Mouse (Mus musculus) thymus, adult 2 months (tissue): ENCODE measurements around the gene Slc22a16. TPM values are rescaled to one million over a fixed set of nuclear protein-coding genes. Genes with fewer than 3 reads are reported as not detected.

Experiments used
- DNase-seq: peaks from one replicate; pipeline ENCODE4 v3.0.0; 2021
- H3K27ac ChIP-seq: fragments of 200-500 bp; 2 replicates; pipeline ENCODE4 v1.5.1; 2012; ENCODE audit warnings: low read length, control low read depth; ENCODE audit not compliant: control insufficient read depth, insufficient read depth
- H3K27me3 ChIP-seq: fragments of 200-500 bp; 2 replicates; pipeline ENCODE4 v1.6.1; 2012; ENCODE audit warnings: mild to moderate bottlenecking, low read length, moderate library complexity, mixed read lengths; ENCODE audit not compliant: control insufficient read depth, insufficient read depth
- H3K36me3 ChIP-seq: fragments of 200-500 bp; 2 replicates; pipeline ENCODE4 v1.6.1; 2012; ENCODE audit warnings: mild to moderate bottlenecking, low read length, moderate library complexity; ENCODE audit not compliant: control insufficient read depth, insufficient read depth
- H3K4me1 ChIP-seq: fragments of 200-500 bp; replicated peaks from 2 replicates; pipeline ENCODE4 v1.6.1; 2012; ENCODE audit warnings: low read length; ENCODE audit not compliant: control insufficient read depth, insufficient read depth
- H3K4me3 ChIP-seq: fragments of 200-500 bp; 2 replicates; pipeline ENCODE4 v1.5.1; 2012; ENCODE audit warnings: mild to moderate bottlenecking, low read length, control low read depth, moderate library complexity; ENCODE audit not compliant: control insufficient read depth, insufficient read depth
- CTCF ChIP-seq: fragments of 200-500 bp; IDR thresholded peaks from 2 replicates; pipeline ENCODE4 v1.5.1; 2012; ENCODE audit warnings: mild to moderate bottlenecking, control low read depth, low read length, moderate library complexity, borderline replicate concordance; ENCODE audit not compliant: control insufficient read depth, poor library complexity, insufficient read depth; ENCODE audit errors: extremely low read depth
- POLR2A ChIP-seq: fragments of 200-500 bp; IDR thresholded peaks from 2 replicates; pipeline ENCODE4 v1.6.1; 2012; ENCODE audit warnings: mild to moderate bottlenecking, low read length, control low read depth, moderate library complexity; ENCODE audit not compliant: control insufficient read depth, poor library complexity, insufficient read depth; ENCODE audit errors: extremely low read depth
- WGBS: fragments of 180-500 bp; shearing (Covaris S2); methylation state at CpG from one replicate; pipeline ENCODE4 v1.1.7; 2018; 5-methylcytosine and 5-hydroxymethylcytosine counted together
- polyA plus RNA-seq: library from polyadenylated mRNA; depleted of rRNA; stranded (reverse); fragments of >200 nt; gene quantifications from 2 replicates; pipeline ENCODE4 v1.2.3, GENCODE M21; 2012; rRNA removed

Gene Slc22a16
- not detected in 2 replicates for polyA plus RNA-seq

DNA sequence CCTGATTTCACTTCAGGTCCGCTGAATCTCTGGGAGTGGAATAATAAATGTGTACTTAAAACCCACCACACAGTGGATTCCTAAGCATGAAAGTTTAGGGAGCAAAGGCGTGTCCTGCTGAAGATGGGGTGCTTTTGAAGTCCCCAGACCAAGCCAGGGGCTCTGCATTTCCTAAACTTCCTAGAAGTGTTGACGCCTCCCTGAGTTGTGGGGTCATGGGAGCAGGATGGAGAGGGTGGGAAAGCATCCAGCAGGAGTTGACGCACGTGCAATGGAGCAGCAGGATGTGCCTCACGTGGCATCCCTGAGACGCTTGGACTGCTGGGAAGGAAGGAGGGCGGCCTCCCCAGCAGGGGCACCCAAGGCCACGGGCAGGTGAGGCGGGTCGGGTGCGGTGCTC is at the start of gene Slc22a16:
TSS of gene Slc22a16 (plus strand) at position 301 of the 400 bp plus-strand sequence.
- Histone ChIP-seq H3K36me3 (no peaks in the 10 kb centered on the region), H3K27me3 (no peaks in the 10 kb centered on the region), H3K27ac (no peak within 1 kb of the TSS), H3K4me3 (no peak within 1 kb of the TSS), H3K4me1 (no peaks in the 10 kb centered on the region)
- WGBS: 97% methylated on average over 12 of the region's 12 CpGs
- no peak for DNase-seq
- TF ChIP-seq CTCF (no peak), POLR2A (no peak)

- 88% methylated on average over 12 of the region's 12 CpGs for WGBS
- H3K36me3 ChIP-seq: no peaks in the 10 kb centered on the region
- no peak overlapping the region for H3K4me3 ChIP-seq
- TF ChIP-seq CTCF (no peak), POLR2A (no peak)
- no peak for DNase-seq
- H3K27me3 ChIP-seq: no peaks in the 10 kb centered on the region
- H3K27ac ChIP-seq: no peak overlapping the region
- peaks cover 24% of the 10 kb centered on the region for H3K4me1 ChIP-seq
These were observed 48.6 kb upstream of the Slc22a16 start for GRCm38 (mm10) chr10:40521579-40521978.

DNA sequence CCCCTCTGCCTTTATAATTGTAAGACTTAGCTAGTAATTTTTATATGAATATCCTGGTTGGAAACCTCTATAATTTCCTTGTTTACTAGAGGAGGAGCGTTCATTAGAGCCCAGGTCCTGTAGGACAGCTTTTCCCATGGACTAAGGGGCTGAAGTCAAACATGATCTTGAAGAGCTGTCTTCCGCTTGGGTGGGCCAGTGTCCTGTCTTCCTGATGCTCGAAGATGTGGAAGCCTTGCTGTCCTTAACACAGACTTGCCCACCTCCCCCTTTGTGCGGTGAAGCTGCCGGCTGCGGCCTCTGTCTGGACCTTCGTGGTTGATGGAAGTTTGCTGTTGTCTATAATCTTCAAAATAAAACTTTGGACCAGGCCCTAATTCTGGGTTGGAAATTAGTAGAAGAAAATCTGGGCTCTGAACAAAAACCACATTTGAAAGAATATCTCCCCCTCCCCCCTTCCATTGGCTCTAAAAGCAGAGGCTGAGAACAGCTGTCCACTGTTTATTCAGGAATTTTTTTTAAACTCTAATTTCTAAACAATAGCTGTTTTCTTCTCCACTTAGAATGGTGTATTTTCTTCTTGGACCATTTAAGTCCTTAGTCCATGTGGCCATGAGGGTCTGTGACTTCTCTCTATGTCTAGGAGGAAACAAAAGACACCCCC is 46.7 kb upstream of the Slc22a16 start:
- H3K27ac ChIP-seq: no peak overlapping the region

GRCm38 (mm10) chr10:40524032-40524806 is 45.9 kb upstream of the Slc22a16 start:
- WGBS: 91% methylated on average over 9 of the region's 9 CpGs
- Histone ChIP-seq H3K4me3 (no peak overlapping the region), H3K4me1 (peaks cover 32% of the 10 kb centered on the region), H3K27me3 (no peaks in the 10 kb centered on the region), H3K27ac (no peak overlapping the region), H3K36me3 (no peaks in the 10 kb centered on the region)
- no peak for TF ChIP-seq POLR2A
- no peak for TF ChIP-seq CTCF
- DNase-seq: no peak

More for the DNA sequence above, 46.7 kb upstream of the Slc22a16 start:
- H3K4me1 ChIP-seq: peaks cover 34% of the 10 kb centered on the region
- no peak overlapping the region for H3K4me3 ChIP-seq
- 96% methylated on average over 7 of the region's 7 CpGs for WGBS
- DNase-seq: no peak
- H3K27me3 ChIP-seq: no peaks in the 10 kb centered on the region
- no peaks in the 10 kb centered on the region for H3K36me3 ChIP-seq
- TF ChIP-seq CTCF: no peak
- TF ChIP-seq POLR2A: no peak

GRCm38 (mm10) chr10:40524991-40525390 is 45.1 kb upstream of the Slc22a16 start:
- peak; percentile 69 for DNase-seq
- no peak overlapping the region for H3K4me3 ChIP-seq
- H3K4me1 ChIP-seq: peaks cover 32% of the 10 kb centered on the region
- TF ChIP-seq POLR2A: no peak
- no peak for TF ChIP-seq CTCF
- H3K36me3 ChIP-seq: no peaks in the 10 kb centered on the region
- 30% methylated on average over 10 of the region's 10 CpGs for WGBS
- no peak overlapping the region for H3K27ac ChIP-seq
- H3K27me3 ChIP-seq: no peaks in the 10 kb centered on the region

DNA sequence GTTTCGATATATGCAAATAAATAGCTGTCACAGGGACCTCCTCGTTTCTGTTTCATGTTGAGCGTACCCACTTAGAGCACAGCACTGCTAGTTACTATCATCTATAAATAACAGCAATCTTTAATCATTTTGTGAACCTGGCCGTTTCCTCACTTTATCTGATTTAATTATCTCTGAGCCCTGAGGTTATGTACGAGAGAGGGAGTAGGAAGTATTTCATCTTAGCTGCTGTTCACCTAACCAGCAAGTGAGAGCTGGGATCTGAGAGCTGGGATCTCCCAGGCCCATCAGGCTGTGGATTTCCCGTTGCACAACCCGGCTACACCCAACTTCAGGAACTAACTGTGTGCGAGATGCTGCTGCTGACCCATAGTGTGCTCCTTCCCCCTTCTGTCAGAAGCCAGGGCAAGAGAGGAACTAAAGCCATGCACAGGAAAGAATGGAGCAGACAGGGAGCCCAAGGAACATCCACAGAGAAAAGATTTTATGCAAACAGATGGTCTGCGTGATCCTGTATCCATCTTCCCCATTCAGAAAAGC is 44.5 kb upstream of the Slc22a16 start:
- H3K4me1 ChIP-seq: peaks cover 32% of the 10 kb centered on the region
- H3K36me3 ChIP-seq: no peaks in the 10 kb centered on the region
- WGBS: 45% methylated on average over 9 of the region's 9 CpGs
- no peak for DNase-seq
- H3K4me3 ChIP-seq: no peak overlapping the region
- H3K27me3 ChIP-seq: no peaks in the 10 kb centered on the region
- TF ChIP-seq POLR2A (no peak), CTCF (no peak)
- no peak overlapping the region for H3K27ac ChIP-seq
